ENCODE assay signal across 10 mouse cellular contexts in genomic region chr1:160352309-160352708, GRCm38 (mm10).
DNase-seq lines count a peak whose midpoint lies in the region; ATAC-seq lines count a peak whose summit lies in the region.
"Had no signal": no experiment of that assay in that cellular context is flagged by ENCODE, and none has a peak within 500 bp of the region (broad histone marks: within the 10 kb centered on the region; RNA-seq: fewer than 3 reads in every experiment).

No protein-coding gene starts in this region.

- WGBS in heart, embryonic 11.5 days (ENCODE audit: insufficient replicate concordance), result 49% methylated on average over 4 of the region's 4 CpGs
- WGBS in hindbrain, embryonic 12.5 days, result 47% methylated on average over 4 of the region's 4 CpGs
- WGBS in midbrain, embryonic 11.5 days, result 63% methylated on average over 4 of the region's 4 CpGs

- peak overlapping the region; percentile 39 for H3K4me3 ChIP-seq in heart, embryonic 11.5 days (ENCODE audit: low read depth, low read length)
- H3K4me3 ChIP-seq in hindbrain, embryonic 12.5 days, result peak overlapping the region; percentile 38
- H3K4me3 ChIP-seq in midbrain, embryonic 11.5 days (ENCODE audit: low read depth, low read length), result peak overlapping the region; percentile 30; the same call in 1 of the 2 replicates
- H3K4me3 ChIP-seq: erythroblast, embryonic 14.5 days had no signal

- DNase-seq in heart, adult 9 months (ENCODE audit: low spot score in 2 of 2), result no peak
- DNase-seq in cerebellum, adult 9-11 months, result peak; percentile 41
- no peak for DNase-seq in midbrain, embryonic 11.5 days (ENCODE audit: low spot score, missing footprints)
- no peak for DNase-seq in right cerebral cortex, adult 2 months (ENCODE audit: low spot score in 2 of 2)
- DNase-seq in spleen, postnatal 36 days (ENCODE audit: low spot score in 2 of 2), result no peak
- no peak for DNase-seq in c-Kit-positive CD71-positive TER-119-positive erythroid progenitor cells, embryonic 14.5 days (ENCODE audit: low spot score)

- H3K9me3 ChIP-seq in heart, embryonic 11.5 days (replicated peaks; ENCODE audit: control insufficient read depth, low read length), result no peaks in the 10 kb centered on the region
- no peaks in the 10 kb centered on the region for H3K9me3 ChIP-seq in hindbrain, embryonic 12.5 days (replicated peaks)
- H3K9me3 ChIP-seq in midbrain, embryonic 11.5 days (ENCODE audit: control insufficient read depth, low read length), result no peaks in the 10 kb centered on the region

- H3K4me1 ChIP-seq in heart, embryonic 11.5 days (ENCODE audit: control insufficient read depth, insufficient read depth, low read length), result peaks cover 10% of the 10 kb centered on the region; the same call in 1 of the 2 replicates
- H3K4me1 ChIP-seq in hindbrain, embryonic 12.5 days, result peaks cover 14% of the 10 kb centered on the region
- peaks cover 5% of the 10 kb centered on the region; the same call in 1 of the 2 replicates for H3K4me1 ChIP-seq in midbrain, embryonic 11.5 days (ENCODE audit: control insufficient read depth, insufficient read depth, low read length)

- H3K9ac ChIP-seq in heart, embryonic 11.5 days (ENCODE audit: low read depth, low read length), result 0 out of 2 replicates have a peak overlapping the region, but pooled peaks have one; percentile 43
- H3K9ac ChIP-seq in hindbrain, embryonic 12.5 days, result peak overlapping the region; percentile 47
- H3K9ac ChIP-seq in midbrain, embryonic 11.5 days (ENCODE audit: low read length), result peak overlapping the region; percentile 57

- no peak overlapping the region for H3K27ac ChIP-seq in heart, embryonic 11.5 days (ENCODE audit: low read depth, low read length)
- H3K27ac ChIP-seq in hindbrain, embryonic 12.5 days, result peak overlapping the region; percentile 89
- peak overlapping the region; percentile 54 for H3K27ac ChIP-seq in midbrain, embryonic 11.5 days (ENCODE audit: low read depth, low read length)

- H3K4me2 ChIP-seq in heart, embryonic 11.5 days, result peak overlapping the region; percentile 67
- H3K4me2 ChIP-seq in hindbrain, embryonic 12.5 days (replicated peaks), result peak overlapping the region; percentile 65
- H3K4me2 ChIP-seq in midbrain, embryonic 11.5 days, result peak overlapping the region; percentile 52

- H3K36me3 ChIP-seq in heart, embryonic 11.5 days (ENCODE audit: control insufficient read depth, insufficient read depth, low read length), result no peaks in the 10 kb centered on the region
- no peaks in the 10 kb centered on the region for H3K36me3 ChIP-seq in hindbrain, embryonic 12.5 days
- no peaks in the 10 kb centered on the region for H3K36me3 ChIP-seq in midbrain, embryonic 11.5 days (ENCODE audit: control insufficient read depth, insufficient read depth, low read length)

- ATAC-seq in heart, embryonic 11.5 days (replicated peaks; ENCODE audit: insufficient number of reproducible peaks, low FRiP score, low TSS enrichment), result 0 out of 2 replicates have a peak, but pooled peaks have one; percentile 18
- peak; percentile 74 for ATAC-seq in hindbrain, embryonic 12.5 days (ENCODE audit: low FRiP score)
- ATAC-seq in midbrain, embryonic 11.5 days (ENCODE audit: low FRiP score), result peak; percentile 52
- ATAC-seq: activated CD4-positive, CD25-positive, alpha-beta regulatory T cell, adult 4 months had no signal

- no peaks in the 10 kb centered on the region for H3K27me3 ChIP-seq in heart, embryonic 11.5 days (ENCODE audit: control insufficient read depth, insufficient read depth, low read length)
- no peaks in the 10 kb centered on the region for H3K27me3 ChIP-seq in hindbrain, embryonic 12.5 days
- no peaks in the 10 kb centered on the region for H3K27me3 ChIP-seq in midbrain, embryonic 11.5 days (ENCODE audit: control insufficient read depth, insufficient read depth, low read length)

Comparison
In these comparisons a context has a peak if more than half of its experiments do, and no peak if none do; other contexts are left out.
1. ATAC-seq: peak in every context shown above with its lines; median percentile 74 in hindbrain, embryonic 12.5 days; 52 in midbrain, embryonic 11.5 days; 18 in heart, embryonic 11.5 days.